Mouse (Mus musculus): ENCODE data around the gene Fam167b. TPM values are rescaled to one million over a fixed set of nuclear protein-coding genes. Genes with fewer than 3 reads are reported as not detected.

Fam167b gene
- total RNA-seq, 1 experiment, result not detected

DNA sequence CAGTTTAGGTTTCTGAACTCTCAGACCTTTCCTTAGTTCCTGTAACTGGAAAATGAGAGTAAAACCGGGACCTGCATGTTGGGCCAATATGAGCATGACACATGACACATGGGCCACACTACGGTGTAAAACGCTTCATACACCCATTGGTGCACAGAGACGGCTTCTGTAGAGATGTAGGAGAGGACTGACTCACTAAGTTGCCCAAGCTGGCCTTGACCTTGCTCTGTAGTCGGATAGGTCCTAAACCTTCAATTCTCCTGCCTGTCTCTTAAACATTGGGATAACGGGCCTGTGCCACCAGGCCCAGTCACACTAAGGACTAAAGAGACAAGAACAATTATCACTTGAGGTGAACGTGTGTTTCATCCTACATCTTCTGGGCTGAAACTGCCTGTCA is 10.0 kb downstream of the Fam167b start:
- Histone ChIP-seq H3K36me3 (ENCODE audit: control insufficient read depth, insufficient read depth, low read length, poor library complexity, severe bottlenecking) (no peaks in the 10 kb centered on the region), H3K9ac (ENCODE audit: insufficient read depth, low read depth, low read length, poor library complexity, severe bottlenecking) (no peak overlapping the region), H3K4me1 (ENCODE audit: control insufficient read depth in 2 of 2, insufficient read depth in 2 of 2, low read length in 2 of 2, poor library complexity in 1 of 2) (peaks cover 3 to 12% of the 10 kb centered on the region in 2 experiments; a peak in 2 of 4 replicates), H3K4me3 (ENCODE audit: insufficient read depth in 1 of 2, low read depth in 1 of 2, low read length in 2 of 2, poor library complexity in 1 of 2, severe bottlenecking in 1 of 2) (no peak overlapping the region), H3K27ac (ENCODE audit: insufficient read depth, low read depth, low read length, poor library complexity, severe bottlenecking) (no peak overlapping the region), H3K9me3 (ENCODE audit: control insufficient read depth, insufficient read depth, low read depth, low read length) (no peaks in the 10 kb centered on the region)
- no peak for DNase-seq (ENCODE audit: low read depth, low spot score)
- TF ChIP-seq HCFC1 (IDR thresholded peaks at IDR 0.05; ENCODE audit: borderline replicate concordance, insufficient read depth, low read length) (no peak), ZC3H11A (IDR thresholded peaks at IDR 0.05; ENCODE audit: borderline replicate concordance, low read depth, low read length) (no peak), CHD2 (IDR thresholded peaks at IDR 0.05; ENCODE audit: low read depth, low read length) (no peak), MAFK (IDR thresholded peaks at IDR 0.05; ENCODE audit: insufficient read depth, low read depth, low read length) (no peak), ZNF384 (IDR thresholded peaks at IDR 0.05; ENCODE audit: low read depth, low read length) (no peak)
- in situ Hi-C loops (cut with MboI; ENCODE audit: low sequenced_read_pairs in 2 of 2, unreplicated experiment in 2 of 2), result no loop called here

DNA sequence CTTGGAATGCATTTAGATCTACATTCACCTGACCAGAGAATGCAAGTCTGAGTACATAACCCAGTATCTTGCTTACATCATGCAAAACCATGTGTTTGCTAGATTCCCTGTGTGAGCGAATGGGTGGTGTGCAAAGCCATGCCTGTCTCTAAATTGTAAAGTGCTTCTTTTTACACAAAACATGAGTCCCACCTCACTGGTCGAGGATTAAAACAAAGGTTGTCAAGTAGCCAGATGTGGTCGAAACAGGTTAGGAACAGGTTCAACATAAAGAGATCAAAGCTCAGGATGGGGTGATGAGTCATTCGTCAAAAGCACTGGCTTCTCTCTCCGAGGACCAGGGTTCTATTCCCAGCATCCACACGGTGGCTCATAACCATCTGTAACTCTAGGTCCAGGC is 13.2 kb downstream of the Fam167b start:
- Histone ChIP-seq H3K9ac (ENCODE audit: insufficient read depth, low read depth, low read length, poor library complexity, severe bottlenecking) (no peak overlapping the region), H3K36me3 (ENCODE audit: control insufficient read depth, insufficient read depth, low read length, poor library complexity, severe bottlenecking) (no peaks in the 10 kb centered on the region), H3K27ac (ENCODE audit: insufficient read depth, low read depth, low read length, poor library complexity, severe bottlenecking) (no peak overlapping the region), H3K4me1 (ENCODE audit: control insufficient read depth in 2 of 2, insufficient read depth in 2 of 2, low read length in 2 of 2, poor library complexity in 1 of 2) (peaks cover 2 to 3% of the 10 kb centered on the region in 2 experiments; a peak in 1 of 4 replicates), H3K4me3 (ENCODE audit: insufficient read depth in 1 of 2, low read depth in 1 of 2, low read length in 2 of 2, poor library complexity in 1 of 2, severe bottlenecking in 1 of 2) (no peak overlapping the region), H3K9me3 (ENCODE audit: control insufficient read depth, insufficient read depth, low read depth, low read length) (no peaks in the 10 kb centered on the region)
- in situ Hi-C loops (cut with MboI; ENCODE audit: low sequenced_read_pairs in 2 of 2, unreplicated experiment in 2 of 2), result no loop called here
- TF ChIP-seq ZNF384 (IDR thresholded peaks at IDR 0.05; ENCODE audit: low read depth, low read length), result no peak
- no peak for TF ChIP-seq CHD2 (IDR thresholded peaks at IDR 0.05; ENCODE audit: low read depth, low read length)
- no peak for TF ChIP-seq MAFK (IDR thresholded peaks at IDR 0.05; ENCODE audit: insufficient read depth, low read depth, low read length)
- no peak for TF ChIP-seq ZC3H11A (IDR thresholded peaks at IDR 0.05; ENCODE audit: borderline replicate concordance, low read depth, low read length)
- TF ChIP-seq HCFC1 (IDR thresholded peaks at IDR 0.05; ENCODE audit: borderline replicate concordance, insufficient read depth, low read length), result no peak
- no peak for DNase-seq (ENCODE audit: low read depth, low spot score)

DNA sequence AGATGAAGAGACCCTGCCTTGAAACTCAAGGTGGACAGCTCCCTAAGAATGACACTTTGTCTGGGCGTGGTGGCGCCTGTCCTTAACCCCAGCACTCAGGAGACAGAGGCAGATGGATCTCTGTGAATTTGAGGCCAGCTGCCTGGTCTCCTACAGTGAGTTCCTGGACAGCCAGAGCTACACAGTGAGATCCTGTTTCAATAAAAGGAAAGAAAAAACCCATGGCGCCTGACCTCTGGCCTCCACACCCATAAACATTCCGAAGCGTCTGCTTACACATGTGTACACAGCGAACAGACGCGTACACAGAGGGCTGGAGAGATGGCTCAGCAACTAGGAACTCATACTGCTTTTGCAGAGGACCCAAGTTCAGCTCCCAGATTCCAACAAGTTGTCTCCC is 14.6 kb downstream of the Fam167b start:
- Histone ChIP-seq H3K36me3 (ENCODE audit: control insufficient read depth, insufficient read depth, low read length, poor library complexity, severe bottlenecking) (no peaks in the 10 kb centered on the region), H3K4me3 (ENCODE audit: insufficient read depth in 1 of 2, low read depth in 1 of 2, low read length in 2 of 2, poor library complexity in 1 of 2, severe bottlenecking in 1 of 2) (no peak overlapping the region), H3K9ac (ENCODE audit: insufficient read depth, low read depth, low read length, poor library complexity, severe bottlenecking) (no peak overlapping the region), H3K27ac (ENCODE audit: insufficient read depth, low read depth, low read length, poor library complexity, severe bottlenecking) (no peak overlapping the region), H3K4me1 (ENCODE audit: control insufficient read depth in 2 of 2, insufficient read depth in 2 of 2, low read length in 2 of 2, poor library complexity in 1 of 2) (no peaks in the 10 kb centered on the region), H3K9me3 (ENCODE audit: control insufficient read depth, insufficient read depth, low read depth, low read length) (no peaks in the 10 kb centered on the region)
- no peak for TF ChIP-seq HCFC1 (IDR thresholded peaks at IDR 0.05; ENCODE audit: borderline replicate concordance, insufficient read depth, low read length)
- TF ChIP-seq ZNF384 (IDR thresholded peaks at IDR 0.05; ENCODE audit: low read depth, low read length), result no peak
- no peak for TF ChIP-seq MAFK (IDR thresholded peaks at IDR 0.05; ENCODE audit: insufficient read depth, low read depth, low read length)
- no peak for TF ChIP-seq CHD2 (IDR thresholded peaks at IDR 0.05; ENCODE audit: low read depth, low read length)
- no peak for TF ChIP-seq ZC3H11A (IDR thresholded peaks at IDR 0.05; ENCODE audit: borderline replicate concordance, low read depth, low read length)
- in situ Hi-C loops (cut with MboI; ENCODE audit: low sequenced_read_pairs in 2 of 2, unreplicated experiment in 2 of 2), result no loop called here
- no peak for DNase-seq (ENCODE audit: low read depth, low spot score)

GRCm38 (mm10) chr4:129561184-129561583 is 17.2 kb downstream of the Fam167b start:
- no peaks in the 10 kb centered on the region for H3K36me3 ChIP-seq (ENCODE audit: control insufficient read depth, insufficient read depth, low read length, poor library complexity, severe bottlenecking)
- no peak overlapping the region for H3K4me3 ChIP-seq (ENCODE audit: insufficient read depth in 1 of 2, low read depth in 1 of 2, low read length in 2 of 2, poor library complexity in 1 of 2, severe bottlenecking in 1 of 2)
- DNase-seq (ENCODE audit: low read depth, low spot score), result no peak
- H3K9me3 ChIP-seq (ENCODE audit: control insufficient read depth, insufficient read depth, low read depth, low read length), result no peaks in the 10 kb centered on the region
- H3K4me1 ChIP-seq (ENCODE audit: control insufficient read depth in 2 of 2, insufficient read depth in 2 of 2, low read length in 2 of 2, poor library complexity in 1 of 2), result peaks cover 5 to 16% of the 10 kb centered on the region in 2 experiments; a peak in 3 of 4 replicates
- in situ Hi-C loops (cut with MboI; ENCODE audit: low sequenced_read_pairs in 2 of 2, unreplicated experiment in 2 of 2), result no loop called here
- TF ChIP-seq ZNF384 (IDR thresholded peaks at IDR 0.05; ENCODE audit: low read depth, low read length), result no peak
- TF ChIP-seq MAFK (IDR thresholded peaks at IDR 0.05; ENCODE audit: insufficient read depth, low read depth, low read length), result no peak
- no peak for TF ChIP-seq CHD2 (IDR thresholded peaks at IDR 0.05; ENCODE audit: low read depth, low read length)
- no peak for TF ChIP-seq ZC3H11A (IDR thresholded peaks at IDR 0.05; ENCODE audit: borderline replicate concordance, low read depth, low read length)
- no peak for TF ChIP-seq HCFC1 (IDR thresholded peaks at IDR 0.05; ENCODE audit: borderline replicate concordance, insufficient read depth, low read length)
- no peak overlapping the region for H3K27ac ChIP-seq (ENCODE audit: insufficient read depth, low read depth, low read length, poor library complexity, severe bottlenecking)
- H3K9ac ChIP-seq (ENCODE audit: insufficient read depth, low read depth, low read length, poor library complexity, severe bottlenecking), result no peak overlapping the region

Measured in ES-E14 (cell line).